Mouse (Mus musculus) limb, embryonic 15.5 days (tissue): ENCODE results near the gene Timp3. TPM values are rescaled to one million over a fixed set of nuclear protein-coding genes. Genes with fewer than 3 reads are reported as not detected.

Experiments
- ATAC-seq: fragments of 200-750 bp; cut with Nextera tagmentation; 2 replicates; pipeline ENCODE4 v1.8.0; 2017; ENCODE audit warnings: low read depth, moderate TSS enrichment; ENCODE audit not compliant: insufficient number of reproducible peaks, low FRiP score, low TSS enrichment
- H3K27ac ChIP-seq: fragments of 300-500 bp; sonication (generic); 2 replicates; pipeline ENCODE4 v1.5.1; 2015; ENCODE audit warnings: moderate library complexity, mild to moderate bottlenecking, inconsistent platforms
- H3K27me3 ChIP-seq: fragments of 300-500 bp; sonication (generic); 2 replicates; pipeline ENCODE4 v1.6.1; 2015; ENCODE audit warnings: inconsistent platforms
- H3K36me3 ChIP-seq: fragments of 300-500 bp; sonication (generic); 2 replicates; pipeline ENCODE4 v1.6.1; 2015; ENCODE audit warnings: inconsistent platforms
- H3K4me1 ChIP-seq: fragments of 300-500 bp; sonication (generic); 2 replicates; pipeline ENCODE4 v1.6.1; 2015; ENCODE audit warnings: inconsistent platforms
- H3K4me2 ChIP-seq: fragments of 300-500 bp; sonication (generic); 2 replicates; pipeline ENCODE4 v1.6.1; 2015; ENCODE audit warnings: mild to moderate bottlenecking, inconsistent platforms
- H3K4me3 ChIP-seq: fragments of 300-500 bp; sonication (generic); 2 replicates; pipeline ENCODE4 v1.5.1; 2015; ENCODE audit warnings: mild to moderate bottlenecking, inconsistent platforms
- H3K9ac ChIP-seq: fragments of 300-500 bp; sonication (generic); 2 replicates; pipeline ENCODE4 v1.6.1; 2015; ENCODE audit warnings: inconsistent platforms
- H3K9me3 ChIP-seq: fragments of 300-500 bp; sonication (generic); 2 replicates; pipeline ENCODE4 v1.6.1; 2016; ENCODE audit warnings: inconsistent platforms
- WGBS: fragments of 180-500 bp; shearing (Covaris S2); methylation state at CpG from one replicate; pipeline ENCODE4 v1.1.7; 2015; 5-methylcytosine and 5-hydroxymethylcytosine counted together
- polyA plus RNA-seq: library from polyadenylated mRNA; unstranded; fragments of >200 nt; fragmentation: Nextera tagmentation; extraction: Ambion mirVana; gene quantifications from 2 replicates; pipeline ENCODE4 v1.2.1, GENCODE M21; 2015

The Timp3 gene
- polyA plus RNA-seq, 1 experiment from 2014 or later, result 85.5 TPM

GRCm38 (mm10) chr10:86341589-86341988 is 41.4 kb downstream of the Timp3 start:
- no peaks in the 10 kb centered on the region for H3K9me3 ChIP-seq
- H3K4me3 ChIP-seq, result no peak overlapping the region
- H3K27me3 ChIP-seq, result no peaks in the 10 kb centered on the region
- H3K36me3 ChIP-seq, result peaks cover 30% of the 10 kb centered on the region
- no peak for ATAC-seq
- no peak overlapping the region for H3K4me2 ChIP-seq
- H3K4me1 ChIP-seq, result peaks cover 51% of the 10 kb centered on the region
- H3K27ac ChIP-seq, result no peak overlapping the region
- 51% methylated on average over 8 of the region's 8 CpGs for WGBS
- H3K9ac ChIP-seq, result no peak overlapping the region

- Histone ChIP-seq H3K36me3 (peaks cover 30% of the 10 kb centered on the region), H3K27me3 (no peaks in the 10 kb centered on the region), H3K4me3 (no peak overlapping the region), H3K9ac (no peak overlapping the region), H3K4me1 (peaks cover 46% of the 10 kb centered on the region), H3K9me3 (no peaks in the 10 kb centered on the region), H3K4me2 (no peak overlapping the region), H3K27ac (no peak overlapping the region)
- 76% methylated on average over 4 of the region's 4 CpGs for WGBS
- ATAC-seq, result no peak
These were observed 42.0 kb downstream of the Timp3 start for GRCm38 (mm10) chr10:86342151-86342550.

GRCm38 (mm10) chr10:86342713-86343112 is 42.5 kb downstream of the Timp3 start:
- no peaks in the 10 kb centered on the region for H3K27me3 ChIP-seq
- WGBS, result 49% methylated on average over 7 of the region's 7 CpGs

GRCm38 (mm10) chr10:86343362-86343761 is 43.2 kb downstream of the Timp3 start:
- peaks cover 34% of the 10 kb centered on the region for H3K4me1 ChIP-seq
- H3K9me3 ChIP-seq, result no peaks in the 10 kb centered on the region
- no peak for ATAC-seq
- no peak overlapping the region for H3K9ac ChIP-seq
- H3K27ac ChIP-seq, result no peak overlapping the region
- H3K4me3 ChIP-seq, result no peak overlapping the region
- H3K4me2 ChIP-seq, result no peak overlapping the region
- no peaks in the 10 kb centered on the region for H3K27me3 ChIP-seq
- WGBS, result 93% methylated on average over 6 of the region's 6 CpGs
- peaks cover 36% of the 10 kb centered on the region for H3K36me3 ChIP-seq

More at GRCm38 (mm10) chr10:86342713-86343112, 42.5 kb downstream of the Timp3 start:
- H3K4me3 ChIP-seq, result no peak overlapping the region
- no peaks in the 10 kb centered on the region for H3K9me3 ChIP-seq
- no peak overlapping the region for H3K4me2 ChIP-seq
- peaks cover 32% of the 10 kb centered on the region for H3K36me3 ChIP-seq
- peaks cover 40% of the 10 kb centered on the region for H3K4me1 ChIP-seq
- no peak overlapping the region for H3K9ac ChIP-seq
- no peak for ATAC-seq
- no peak overlapping the region for H3K27ac ChIP-seq

GRCm38 (mm10) chr10:86343931-86344330 is 43.8 kb downstream of the Timp3 start:
- Histone ChIP-seq H3K4me3 (no peak overlapping the region), H3K36me3 (peaks cover 39% of the 10 kb centered on the region), H3K9me3 (no peaks in the 10 kb centered on the region), H3K27ac (no peak overlapping the region), H3K9ac (no peak overlapping the region), H3K4me2 (no peak overlapping the region), H3K4me1 (peaks cover 29% of the 10 kb centered on the region), H3K27me3 (no peaks in the 10 kb centered on the region)
- 82% methylated on average over 7 of the region's 7 CpGs for WGBS
- ATAC-seq, result no peak

GRCm38 (mm10) chr10:86344654-86345053 is 44.5 kb downstream of the Timp3 start:
- no peak for ATAC-seq
- Histone ChIP-seq H3K27ac (no peak overlapping the region), H3K9ac (no peak overlapping the region), H3K4me3 (no peak overlapping the region), H3K36me3 (peaks cover 39% of the 10 kb centered on the region), H3K27me3 (no peaks in the 10 kb centered on the region), H3K9me3 (no peaks in the 10 kb centered on the region), H3K4me2 (no peak overlapping the region), H3K4me1 (peaks cover 22% of the 10 kb centered on the region)
- 77% methylated on average over 6 of the region's 6 CpGs for WGBS

GRCm38 (mm10) chr10:86345645-86346044 is 45.5 kb downstream of the Timp3 start:
- H3K9ac ChIP-seq, result no peak overlapping the region
- 94% methylated on average over 9 of the region's 9 CpGs for whole genome bisulfite sequencing
- H3K4me2 ChIP-seq, result no peak overlapping the region
- no peak overlapping the region for H3K27ac ChIP-seq
- no peaks in the 10 kb centered on the region for H3K9me3 ChIP-seq
- H3K4me3 ChIP-seq, result no peak overlapping the region
- ATAC-seq, result no peak
- peaks cover 40% of the 10 kb centered on the region for H3K36me3 ChIP-seq
- H3K27me3 ChIP-seq, result no peaks in the 10 kb centered on the region
- peaks cover 12% of the 10 kb centered on the region for H3K4me1 ChIP-seq

- Histone ChIP-seq H3K9ac (no peak overlapping the region), H3K27ac (no peak overlapping the region), H3K9me3 (no peaks in the 10 kb centered on the region), H3K4me2 (no peak overlapping the region), H3K4me1 (peaks cover 11% of the 10 kb centered on the region; the same call in 1 of the 2 replicates), H3K27me3 (no peaks in the 10 kb centered on the region), H3K4me3 (no peak overlapping the region), H3K36me3 (peaks cover 45% of the 10 kb centered on the region)
- 36% methylated on average over 3 of the region's 3 CpGs for WGBS
- no peak for ATAC-seq
These were observed 46.2 kb downstream of the Timp3 start for GRCm38 (mm10) chr10:86346235-86346840.

- H3K4me1 ChIP-seq, result no peaks in the 10 kb centered on the region; the same call in 1 of the 2 replicates
These were observed 51.1 kb downstream of the Timp3 start for GRCm38 (mm10) chr10:86351287-86351686.

GRCm38 (mm10) chr10:86352521-86352920 is 52.3 kb downstream of the Timp3 start:
- H3K9me3 ChIP-seq, result no peaks in the 10 kb centered on the region
- H3K27ac ChIP-seq, result no peak overlapping the region
- no peak overlapping the region for H3K4me3 ChIP-seq
- no peak overlapping the region for H3K4me2 ChIP-seq
- H3K36me3 ChIP-seq, result peaks cover 17% of the 10 kb centered on the region
- H3K9ac ChIP-seq, result no peak overlapping the region
- WGBS, result 96% methylated on average over 3 of the region's 3 CpGs
- no peaks in the 10 kb centered on the region for H3K27me3 ChIP-seq
- no peaks in the 10 kb centered on the region; the same call in 1 of the 2 replicates for H3K4me1 ChIP-seq
- ATAC-seq, result no peak

More at GRCm38 (mm10) chr10:86351287-86351686, 51.1 kb downstream of the Timp3 start:
- peaks cover 21% of the 10 kb centered on the region for H3K36me3 ChIP-seq
- ATAC-seq, result no peak
- no peak overlapping the region for H3K4me2 ChIP-seq
- no peaks in the 10 kb centered on the region for H3K9me3 ChIP-seq
- 76% methylated on average over 2 of the region's 2 CpGs for WGBS
- no peaks in the 10 kb centered on the region for H3K27me3 ChIP-seq
- no peak overlapping the region for H3K9ac ChIP-seq
- no peak overlapping the region for H3K4me3 ChIP-seq
- no peak overlapping the region for H3K27ac ChIP-seq

- Histone ChIP-seq H3K9me3 (no peaks in the 10 kb centered on the region), H3K27me3 (no peaks in the 10 kb centered on the region), H3K4me1 (peaks cover 17% of the 10 kb centered on the region), H3K27ac (no peak overlapping the region), H3K4me3 (no peak overlapping the region), H3K36me3 (peaks cover 2% of the 10 kb centered on the region; the same call in 1 of the 2 replicates), H3K4me2 (no peak overlapping the region), H3K9ac (no peak overlapping the region)
- WGBS, result 55% methylated on average over 5 of the region's 5 CpGs
- no peak for ATAC-seq
These were observed 56.8 kb downstream of the Timp3 start for GRCm38 (mm10) chr10:86356819-86357563.

GRCm38 (mm10) chr10:86358307-86358975 is 58.3 kb downstream of the Timp3 start:
- no peaks in the 10 kb centered on the region for H3K9me3 ChIP-seq
- H3K36me3 ChIP-seq, result peaks cover 2% of the 10 kb centered on the region; the same call in 1 of the 2 replicates
- 0 out of 2 replicates have a peak, but pooled peaks cover 3% of the 10 kb centered on the region for H3K27me3 ChIP-seq
- WGBS, result 74% methylated on average over 7 of the region's 7 CpGs
- no peak overlapping the region for H3K4me3 ChIP-seq
- H3K27ac ChIP-seq, result no peak overlapping the region
- no peak overlapping the region for H3K4me2 ChIP-seq
- H3K9ac ChIP-seq, result no peak overlapping the region
- no peak for ATAC-seq
- H3K4me1 ChIP-seq, result peaks cover 17% of the 10 kb centered on the region
